Mouse (Mus musculus) thymus, adult 2 months (tissue): ENCODE measurements around the gene Ppp1r18.

Experiments
- CTCF ChIP-seq: fragments of 200-500 bp; IDR thresholded peaks from 2 replicates; pipeline ENCODE4 v1.5.1; 2012; ENCODE audit warnings: mild to moderate bottlenecking, control low read depth, low read length, moderate library complexity, borderline replicate concordance; ENCODE audit not compliant: control insufficient read depth, poor library complexity, insufficient read depth; ENCODE audit errors: extremely low read depth
- POLR2A ChIP-seq: fragments of 200-500 bp; IDR thresholded peaks from 2 replicates; pipeline ENCODE4 v1.6.1; 2012; ENCODE audit warnings: mild to moderate bottlenecking, low read length, control low read depth, moderate library complexity; ENCODE audit not compliant: control insufficient read depth, poor library complexity, insufficient read depth; ENCODE audit errors: extremely low read depth

DNA sequence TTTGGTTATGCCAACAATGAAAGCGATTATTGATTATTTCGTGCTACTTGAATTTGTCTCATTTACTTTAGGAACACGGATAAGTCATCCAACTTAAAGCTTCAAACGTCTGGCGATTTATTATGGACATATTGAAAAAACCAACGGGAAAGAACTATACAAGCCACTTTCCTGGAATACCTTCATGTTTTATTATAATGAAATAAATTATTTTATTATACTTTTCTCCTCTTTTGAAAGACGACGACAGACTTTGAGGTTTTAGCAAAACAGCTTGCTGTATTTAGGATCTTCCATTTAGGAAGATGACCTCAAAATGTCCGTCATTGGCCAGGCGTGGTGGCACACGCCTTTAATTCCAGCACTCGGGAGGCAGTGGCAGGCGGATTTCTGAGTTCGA, 24.8 kb upstream of the Ppp1r18 start:
- TF ChIP-seq POLR2A (no peak), CTCF (no peak)
